Mouse (Mus musculus): ENCODE data around the gene Tubgcp6.

DNA sequence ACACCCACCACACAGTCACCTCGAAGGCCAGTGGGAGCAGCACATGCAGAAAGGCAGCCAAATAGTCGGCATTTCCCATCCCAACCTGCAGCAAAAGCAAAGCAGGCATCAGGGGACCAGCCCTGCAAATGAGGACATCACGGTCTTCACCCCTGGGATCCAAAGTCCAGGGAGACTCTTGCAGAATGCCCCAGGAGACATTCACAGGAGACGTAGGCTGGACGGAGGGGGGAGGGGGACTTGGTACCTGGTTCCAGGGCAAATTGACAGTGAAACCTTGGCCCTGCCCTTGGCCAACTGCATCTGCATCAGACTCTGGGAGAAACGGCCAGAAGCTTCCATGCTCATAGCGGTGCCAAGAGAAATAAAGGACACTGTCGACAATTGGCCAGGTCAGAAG is 3.7 kb upstream of the Tubgcp6 start:
- TF ChIP-seq CTCF (IDR thresholded peaks at IDR 0.05; ENCODE audit: low read depth) (no peak), EP300 (IDR thresholded peaks at IDR 0.05; ENCODE audit: low read depth) (no peak)

Measured in liver, embryonic 14.5 days (tissue).